Mouse (Mus musculus) limb, embryonic 10.5 days (tissue): ENCODE data around the gene Wdr95. TPM values are rescaled to one million over a fixed set of nuclear protein-coding genes. Genes with fewer than 3 reads are reported as not detected.

Experiments used
- DNase-seq: peaks from one replicate; pipeline ENCODE4 v3.0.0-alpha.2; 2017; ENCODE audit warnings: low spot score
- H3K27ac ChIP-seq: fragments of 300-500 bp; sonication (generic); 2 replicates; pipeline ENCODE4 v1.5.1; 2016; ENCODE audit warnings: mild to moderate bottlenecking
- H3K27me3 ChIP-seq: fragments of 300-500 bp; sonication (generic); 2 replicates; pipeline ENCODE4 v1.6.1; 2016; ENCODE audit warnings: low read depth, mild to moderate bottlenecking; ENCODE audit not compliant: poor library complexity, severe bottlenecking
- H3K36me3 ChIP-seq: fragments of 300-500 bp; sonication (generic); 2 replicates; pipeline ENCODE4 v1.6.1; 2016; ENCODE audit warnings: mild to moderate bottlenecking, moderate library complexity
- H3K4me1 ChIP-seq: fragments of 300-500 bp; sonication (generic); 2 replicates; pipeline ENCODE4 v1.6.1; 2016
- H3K4me3 ChIP-seq: fragments of 300-500 bp; sonication (generic); 2 replicates; pipeline ENCODE4 v1.5.1; 2016; ENCODE audit warnings: mild to moderate bottlenecking, moderate library complexity
- H3K9me3 ChIP-seq: fragments of 300-500 bp; sonication (generic); replicated peaks from 2 replicates; pipeline ENCODE4 v1.6.1; 2016; ENCODE audit warnings: mild to moderate bottlenecking
- WGBS: fragments of 180-500 bp; shearing (Covaris S2); methylation state at CpG from one replicate; pipeline ENCODE4 v1.1.7; 2016; 5-methylcytosine and 5-hydroxymethylcytosine counted together
- polyA plus RNA-seq: library from polyadenylated mRNA; unstranded; fragments of >200 nt; fragmentation: Nextera tagmentation; extraction: Ambion mirVana; gene quantifications from 2 replicates; pipeline ENCODE4 v1.2.1, GENCODE M21; 2016

Gene Wdr95
- polyA plus RNA-seq, 1 experiment from 2014 or later = not detected

DNA sequence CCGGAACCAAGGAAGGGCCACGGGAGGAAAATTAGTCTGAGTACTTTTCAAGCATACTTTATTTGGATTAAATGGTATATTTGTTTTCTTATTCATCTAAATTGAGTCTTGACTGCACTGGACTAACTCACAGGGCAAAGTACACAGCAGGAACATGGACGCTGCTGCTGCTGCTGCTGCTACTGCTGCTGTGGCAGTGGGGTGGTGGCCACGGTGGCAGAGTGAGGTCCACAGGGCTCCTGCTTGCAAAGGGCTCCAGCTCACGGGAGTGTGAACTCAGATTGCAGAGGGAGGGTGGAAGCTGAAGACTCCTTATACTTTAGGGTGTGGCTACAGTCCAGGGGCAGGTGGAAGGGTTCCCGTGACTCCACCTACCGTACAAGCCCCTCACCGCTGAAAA is 23.5 kb upstream of the Wdr95 start:
- Histone ChIP-seq H3K27ac (no peak overlapping the region), H3K4me3 (no peak overlapping the region), H3K27me3 (no peaks in the 10 kb centered on the region), H3K36me3 (no peaks in the 10 kb centered on the region), H3K4me1 (peaks cover 5% of the 10 kb centered on the region), H3K9me3 (no peaks in the 10 kb centered on the region)
- 91% methylated on average over 8 of the region's 8 CpGs for WGBS
- DNase-seq = no peak

- Histone ChIP-seq H3K27me3 (no peaks in the 10 kb centered on the region), H3K4me1 (peaks cover 3% of the 10 kb centered on the region; the same call in 1 of the 2 replicates), H3K4me3 (no peak overlapping the region), H3K36me3 (no peaks in the 10 kb centered on the region), H3K9me3 (no peaks in the 10 kb centered on the region), H3K27ac (no peak overlapping the region)
- no peak for DNase-seq
- WGBS = 97% methylated on average over 2 of the region's 2 CpGs
Observed at GRCm38 (mm10) chr5:149506033-149506432, 22.4 kb upstream of the Wdr95 start.

DNA sequence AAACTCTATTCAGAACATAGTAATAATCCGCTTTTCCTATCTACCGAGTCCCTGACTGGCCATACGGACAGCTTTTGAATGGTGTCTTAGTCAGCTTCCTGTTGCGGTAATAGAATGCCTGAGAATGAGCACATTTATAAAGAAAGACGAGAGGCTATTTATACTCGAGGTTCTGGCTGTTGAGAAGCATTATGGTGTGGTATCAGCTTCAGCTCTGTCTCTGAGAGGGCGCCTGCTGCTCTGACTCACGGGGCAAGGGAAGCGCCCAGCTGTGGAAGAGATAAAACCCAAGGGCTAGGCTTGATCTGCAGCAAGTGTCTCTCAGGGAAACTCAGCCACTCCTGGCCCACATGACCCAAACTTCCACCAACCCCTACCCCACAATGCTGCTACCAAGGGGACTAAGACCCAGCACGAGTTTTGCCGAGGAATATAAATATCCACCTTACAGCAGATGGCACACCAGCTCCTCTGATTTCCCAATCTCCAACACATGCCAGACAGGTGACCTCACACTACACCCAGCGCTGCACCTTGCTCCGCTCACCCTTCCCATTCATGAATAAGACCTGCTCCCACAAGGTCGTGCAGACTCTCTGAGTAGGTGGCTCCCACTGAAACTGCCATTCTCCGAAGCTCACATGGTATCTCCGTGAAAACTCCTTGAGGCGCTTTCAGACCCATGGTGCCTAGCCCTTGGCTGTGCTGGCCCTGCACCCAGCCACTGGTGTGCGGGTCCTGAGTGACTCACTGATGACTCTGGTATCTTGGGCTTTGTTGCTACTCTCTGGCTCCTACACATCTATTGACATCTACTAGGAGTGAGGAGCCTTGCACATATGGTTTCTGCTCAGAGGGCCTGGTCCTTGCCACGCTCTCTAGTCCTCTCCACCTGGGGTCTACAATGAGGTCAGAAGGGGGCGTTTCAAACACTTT is 20.1 kb upstream of the Wdr95 start:
- 90% methylated on average over 20 of the region's 20 CpGs for WGBS
- no peak for DNase-seq
- H3K27ac ChIP-seq = no peak overlapping the region
- no peak overlapping the region for H3K4me3 ChIP-seq
- no peaks in the 10 kb centered on the region for H3K36me3 ChIP-seq
- no peaks in the 10 kb centered on the region for H3K9me3 ChIP-seq
- peaks cover 3% of the 10 kb centered on the region for H3K4me1 ChIP-seq
- no peaks in the 10 kb centered on the region for H3K27me3 ChIP-seq

GRCm38 (mm10) chr5:149510323-149510722 is 18.2 kb upstream of the Wdr95 start:
- no peak for DNase-seq

DNA sequence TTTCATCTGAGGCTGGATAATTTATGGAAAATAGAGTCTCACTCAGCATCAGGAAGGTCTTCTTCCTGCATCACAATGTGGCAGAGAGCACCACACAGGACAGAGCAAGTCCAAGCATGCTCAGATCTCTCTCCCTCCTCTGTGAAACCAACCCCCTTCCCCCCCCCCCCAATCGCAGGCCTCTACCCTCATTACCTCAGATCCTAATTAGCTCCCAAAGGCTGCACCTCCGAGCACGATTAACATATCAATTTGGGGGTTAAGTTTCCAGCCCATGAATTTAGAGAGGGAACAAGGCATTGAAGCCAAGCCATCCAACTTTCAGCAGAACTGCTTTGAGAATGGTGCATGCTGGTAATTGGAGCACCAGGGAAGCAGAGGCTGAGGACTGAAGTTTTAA is 15.8 kb upstream of the Wdr95 start:
- DNase-seq = no peak
- H3K4me3 ChIP-seq = no peak overlapping the region
- H3K4me1 ChIP-seq = peaks cover 20% of the 10 kb centered on the region
- H3K9me3 ChIP-seq = no peaks in the 10 kb centered on the region
- no peaks in the 10 kb centered on the region for H3K27me3 ChIP-seq
- 42% methylated on average over 3 of the region's 3 CpGs for WGBS
- H3K27ac ChIP-seq = no peak overlapping the region
- H3K36me3 ChIP-seq = no peaks in the 10 kb centered on the region

More at GRCm38 (mm10) chr5:149510323-149510722, 18.2 kb upstream of the Wdr95 start:
- 83% methylated on average over 13 of the region's 13 CpGs for WGBS
- Histone ChIP-seq H3K9me3 (no peaks in the 10 kb centered on the region), H3K27ac (no peak overlapping the region), H3K4me3 (no peak overlapping the region), H3K27me3 (no peaks in the 10 kb centered on the region), H3K36me3 (no peaks in the 10 kb centered on the region), H3K4me1 (peaks cover 20% of the 10 kb centered on the region)

GRCm38 (mm10) chr5:149513438-149514086 is 14.9 kb upstream of the Wdr95 start:
- peaks cover 22% of the 10 kb centered on the region for H3K4me1 ChIP-seq
- H3K36me3 ChIP-seq = no peaks in the 10 kb centered on the region
- WGBS = 55% methylated on average over 9 of the region's 9 CpGs
- no peaks in the 10 kb centered on the region for H3K9me3 ChIP-seq
- peak overlapping the region; percentile 46; the same call in 1 of the 2 replicates for H3K27ac ChIP-seq
- H3K4me3 ChIP-seq = no peak overlapping the region
- no peak for DNase-seq
- no peaks in the 10 kb centered on the region for H3K27me3 ChIP-seq

DNA sequence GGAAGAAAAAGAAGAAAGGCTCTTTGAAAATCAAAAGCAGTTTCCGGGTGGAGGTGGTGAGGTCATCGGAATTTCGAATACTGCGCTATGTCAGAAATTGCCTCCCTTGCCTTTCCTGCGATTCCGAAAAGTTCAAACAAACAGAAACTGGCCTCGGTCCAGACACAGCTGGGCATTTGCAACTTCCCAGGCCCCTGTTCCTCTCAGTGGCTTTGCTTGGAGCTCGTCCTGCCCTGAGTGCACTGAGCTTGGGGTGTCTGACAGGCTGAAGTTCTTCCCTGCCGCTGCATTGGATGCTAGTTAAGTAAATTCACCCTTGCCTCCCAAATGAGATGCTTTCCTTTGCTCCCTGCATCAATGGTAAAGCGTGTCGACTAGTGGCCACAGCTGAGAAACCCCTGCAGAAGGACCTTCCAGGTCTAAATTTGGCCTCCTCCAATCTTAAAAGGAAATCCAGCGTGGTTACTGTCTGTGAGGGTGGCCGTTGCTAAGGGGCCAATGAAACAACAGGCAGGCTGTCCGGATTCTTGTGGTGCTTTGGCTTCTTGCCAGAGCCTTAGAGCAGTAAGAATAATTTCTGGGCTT is 14.3 kb upstream of the Wdr95 start:
- Histone ChIP-seq H3K4me3 (no peak overlapping the region), H3K4me1 (peaks cover 22% of the 10 kb centered on the region), H3K9me3 (no peaks in the 10 kb centered on the region), H3K36me3 (no peaks in the 10 kb centered on the region), H3K27ac (peak overlapping the region; percentile 46; the same call in 1 of the 2 replicates), H3K27me3 (no peaks in the 10 kb centered on the region)
- WGBS = 36% methylated on average over 14 of the region's 14 CpGs
- peak; percentile 41 for DNase-seq

GRCm38 (mm10) chr5:149514890-149515289 is 13.6 kb upstream of the Wdr95 start:
- H3K27ac ChIP-seq = no peak overlapping the region
- WGBS = 92% methylated on average over 3 of the region's 3 CpGs
- H3K36me3 ChIP-seq = no peaks in the 10 kb centered on the region
- H3K27me3 ChIP-seq = no peaks in the 10 kb centered on the region
- H3K9me3 ChIP-seq = no peaks in the 10 kb centered on the region
- no peak for DNase-seq
- no peak overlapping the region for H3K4me3 ChIP-seq
- peaks cover 20% of the 10 kb centered on the region for H3K4me1 ChIP-seq

GRCm38 (mm10) chr5:149517116-149517515 is 11.4 kb upstream of the Wdr95 start:
- Histone ChIP-seq H3K4me1 (peaks cover 20% of the 10 kb centered on the region), H3K4me3 (no peak overlapping the region), H3K27me3 (no peaks in the 10 kb centered on the region), H3K36me3 (no peaks in the 10 kb centered on the region), H3K9me3 (no peaks in the 10 kb centered on the region), H3K27ac (no peak overlapping the region)
- no peak for DNase-seq
- WGBS = 86% methylated on average over 6 of the region's 6 CpGs

DNA sequence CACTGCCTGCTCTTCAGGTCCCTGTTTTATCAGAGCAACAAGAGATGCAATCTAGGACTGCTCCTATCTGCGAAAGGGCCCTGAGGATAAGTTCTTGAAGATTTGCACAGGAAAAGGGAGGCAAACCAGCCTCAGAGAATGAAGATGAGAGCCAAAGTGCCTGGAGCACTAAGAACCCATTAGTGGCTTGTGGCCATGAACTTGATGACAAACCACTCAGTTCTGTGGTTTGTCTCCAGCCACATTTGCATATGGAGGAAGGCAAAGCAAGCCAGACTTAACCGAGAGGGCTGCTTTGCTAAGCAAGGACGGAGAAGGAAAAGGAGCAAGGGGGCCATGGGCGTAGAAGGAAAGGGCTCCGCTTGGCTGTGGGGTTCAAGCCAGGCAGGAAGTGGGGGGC is 7.7 kb upstream of the Wdr95 start:
- H3K27me3 ChIP-seq = no peaks in the 10 kb centered on the region
- no peak overlapping the region for H3K4me3 ChIP-seq
- 92% methylated on average over 5 of the region's 5 CpGs for WGBS
- no peaks in the 10 kb centered on the region for H3K9me3 ChIP-seq
- no peaks in the 10 kb centered on the region for H3K36me3 ChIP-seq
- no peak overlapping the region for H3K27ac ChIP-seq
- DNase-seq = no peak
- H3K4me1 ChIP-seq = peaks cover 9% of the 10 kb centered on the region

DNA sequence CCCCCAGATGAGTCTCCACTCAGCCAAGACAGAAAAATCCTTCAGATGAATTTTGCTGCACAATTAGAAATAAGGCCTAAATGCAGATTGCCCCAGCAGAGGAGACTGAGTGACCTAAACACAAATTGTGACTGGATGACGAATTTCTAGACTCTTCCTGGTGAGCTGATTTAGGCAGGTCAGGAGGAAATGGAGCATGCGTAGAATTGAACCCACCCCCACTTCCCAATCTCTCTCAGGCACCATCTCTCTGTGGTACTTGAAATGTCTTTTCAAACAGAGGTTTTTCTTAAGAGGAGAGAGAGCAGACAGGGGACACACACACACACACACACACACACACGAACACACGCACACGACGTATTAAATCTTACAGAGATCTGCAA is 4.6 kb upstream of the Wdr95 start:
- no peak overlapping the region; the same call in 1 of the 2 replicates for H3K27ac ChIP-seq

GRCm38 (mm10) chr5:149524242-149524858 is 4.1 kb upstream of the Wdr95 start:
- H3K4me3 ChIP-seq = no peak overlapping the region
- no peaks in the 10 kb centered on the region for H3K27me3 ChIP-seq
- no peaks in the 10 kb centered on the region for H3K36me3 ChIP-seq
- 39% methylated on average over 16 of the region's 16 CpGs for WGBS
- DNase-seq = peak; percentile 81
- no peaks in the 10 kb centered on the region for H3K9me3 ChIP-seq
- peaks cover 18% of the 10 kb centered on the region for H3K4me1 ChIP-seq
- H3K27ac ChIP-seq = no peak overlapping the region; the same call in 1 of the 2 replicates

More for the DNA sequence above, 4.6 kb upstream of the Wdr95 start:
- no peaks in the 10 kb centered on the region for H3K27me3 ChIP-seq
- 76% methylated on average over 6 of the region's 6 CpGs for WGBS
- H3K9me3 ChIP-seq = no peaks in the 10 kb centered on the region
- H3K36me3 ChIP-seq = no peaks in the 10 kb centered on the region
- H3K4me1 ChIP-seq = peaks cover 18% of the 10 kb centered on the region
- DNase-seq = no peak
- no peak overlapping the region for H3K4me3 ChIP-seq
